Mouse (Mus musculus) urinary bladder, postnatal 10 days (tissue): ENCODE results near the gene Hmces.
"Not testable (repeated sequence)": the region's sequence is repeated elsewhere in the genome, so short reads cannot be mapped to it uniquely, and the experiment has no call there.

ENCODE experiments used
- DNase-seq: peaks from one replicate; pipeline ENCODE4 v3.0.0; 2022; ENCODE audit warnings: low spot score

Gene Hmces

GRCm38 (mm10) chr6:87915939-87916338 is 2.2 kb downstream of the Hmces start:
- DNase-seq = no peak

- DNase-seq = no peak
These were observed 7.5 kb downstream of the Hmces start for GRCm38 (mm10) chr6:87921201-87921600.

GRCm38 (mm10) chr6:87923624-87924023 is 9.9 kb downstream of the Hmces start:
- no peak for DNase-seq

GRCm38 (mm10) chr6:87935037-87935436 is 21.3 kb downstream of the Hmces start:
- DNase-seq = no peak

- no peak for DNase-seq
These were observed 23.5 kb downstream of the Hmces start for GRCm38 (mm10) chr6:87937178-87937788.

GRCm38 (mm10) chr6:87938941-87939340 is 25.2 kb downstream of the Hmces start:
- DNase-seq = no peak

GRCm38 (mm10) chr6:87942179-87942578 is 28.4 kb downstream of the Hmces start:
- no peak for DNase-seq

GRCm38 (mm10) chr6:87962457-87962856 is 48.7 kb downstream of the Hmces start:
- DNase-seq = not testable (repeated sequence)

- no peak for DNase-seq
These were observed 56.3 kb downstream of the Hmces start for GRCm38 (mm10) chr6:87970041-87970440.

- DNase-seq = no peak
These were observed 66.0 kb downstream of the Hmces start for GRCm38 (mm10) chr6:87979728-87980127.

GRCm38 (mm10) chr6:87980374-87981029 is 66.8 kb downstream of the Hmces start:
- DNase-seq = no peak

GRCm38 (mm10) chr6:87981030-87981485 is 67.3 kb downstream of the Hmces start:
- DNase-seq = no peak

GRCm38 (mm10) chr6:87981547-87982256 is 68.0 kb downstream of the Hmces start, which contains the start of gene H1fx:
Gene H1fx, minus strand, starts transcription at chr6:87981637.
- DNase-seq = peak; percentile 36

GRCm38 (mm10) chr6:87982506-87982905 is 68.8 kb downstream of the Hmces start:
- no peak for DNase-seq
